Mouse (Mus musculus) gastrocnemius, postnatal 36 days (tissue): ENCODE measurements around the gene Gm128. TPM values are rescaled to one million over a fixed set of nuclear protein-coding genes. Genes with fewer than 3 reads are reported as not detected.

ENCODE experiments used
- DNase-seq, 2 experiments: peaks; one replicate each; pipeline ENCODE4 v3.0.0; 2022
- intact Hi-C: fragments of 180-260 bp; cut with DNase I; formaldehyde crosslinking; loops from one replicate; pipeline ENCODE4 v1.15.1; 2025
- total RNA-seq, 2 experiments: library from RNA; stranded (reverse); gene quantifications; 2 replicates each; pipeline ENCODE4 v1.2.3; 2021

Gene Gm128
- total RNA-seq, 2 experiments from 2014 or later = not detected

DNA sequence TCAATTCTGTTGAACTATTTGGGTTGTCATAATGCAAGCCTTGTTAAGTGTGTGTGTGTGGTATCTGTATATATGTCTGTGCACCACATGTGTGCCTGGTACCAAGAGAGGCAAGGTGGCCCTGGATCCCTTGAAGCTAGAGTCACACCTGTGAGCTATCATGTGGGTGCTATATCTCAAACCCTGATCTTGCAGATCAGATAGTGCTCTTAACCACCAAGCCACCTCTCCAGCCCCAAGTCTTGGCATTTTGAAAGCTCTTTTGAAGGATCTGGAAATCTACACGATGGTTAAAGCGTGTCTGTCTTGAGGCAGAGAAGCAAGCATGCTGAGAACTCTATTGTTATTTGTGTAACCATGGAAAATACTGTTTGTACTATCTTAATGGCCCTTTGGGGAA is 30.8 kb downstream of the Gm128 start:
- DNase-seq = no peak
- intact Hi-C loops = no loop called here

DNA sequence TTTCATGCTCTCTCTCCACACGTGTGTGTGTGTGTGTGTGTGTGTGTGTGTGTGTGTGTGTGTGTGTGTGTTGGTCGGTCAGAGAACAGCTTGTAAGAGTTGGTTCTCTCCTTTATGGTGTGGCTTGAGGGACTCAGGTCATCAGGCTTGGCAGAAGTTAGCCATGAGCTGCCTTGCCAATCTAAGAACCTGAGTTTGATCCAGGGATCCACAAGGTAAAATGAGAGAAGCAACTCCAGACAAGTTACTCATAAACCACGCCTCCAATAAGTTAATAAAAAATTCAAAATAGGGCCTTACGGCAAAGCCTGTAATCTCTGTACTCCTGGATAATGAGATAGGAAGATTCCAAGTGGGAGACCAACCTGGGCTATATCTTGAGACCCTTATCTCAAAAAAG is 33.1 kb downstream of the Gm128 start:
- intact Hi-C loops = loop anchor here (5.0 kb wide), 1 partner anchor 49 kb away; no protein-coding TSS in a partner anchor
- DNase-seq = no peak

DNA sequence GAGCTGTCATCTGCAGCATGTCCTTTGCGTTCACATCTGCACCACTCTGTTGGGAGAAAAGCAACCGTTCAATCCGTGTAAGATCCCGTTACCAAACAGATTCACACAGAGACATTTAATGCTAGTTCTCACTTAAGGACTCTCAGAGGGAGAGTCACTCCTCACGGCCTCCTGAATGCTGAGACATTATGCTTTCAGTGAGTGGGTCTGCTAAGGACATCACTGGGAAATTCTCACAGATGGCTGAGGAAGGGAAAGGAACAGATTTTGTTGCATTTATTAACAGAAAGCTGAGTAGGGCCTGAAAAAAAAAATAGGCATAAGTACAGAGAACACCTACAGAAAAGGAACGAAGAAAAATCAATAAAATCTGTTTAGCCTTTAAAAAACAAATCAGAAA is 37.5 kb downstream of the Gm128 start:
- intact Hi-C loops = no loop called here
- no peak for DNase-seq

DNA sequence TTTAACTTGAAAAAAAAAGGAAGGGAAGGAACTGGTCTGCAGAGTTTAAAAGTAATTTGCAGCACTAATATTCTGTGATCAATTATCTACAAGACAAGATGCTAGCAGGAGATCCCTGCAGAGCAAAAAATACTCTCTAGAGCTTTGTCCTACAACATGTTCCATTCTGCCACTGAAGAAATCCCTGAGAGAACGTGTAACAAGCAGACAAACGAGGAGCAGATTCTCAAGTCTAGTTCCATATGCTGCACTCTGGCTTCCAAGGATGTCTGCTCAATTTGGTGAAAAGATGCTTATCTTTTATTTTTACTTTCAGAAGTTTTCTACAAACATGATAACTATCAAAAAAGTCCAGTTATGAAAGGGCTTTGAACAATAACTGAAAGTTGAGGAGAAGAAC is 40.8 kb downstream of the Gm128 start:
- DNase-seq = no peak
- intact Hi-C loops = no loop called here

DNA sequence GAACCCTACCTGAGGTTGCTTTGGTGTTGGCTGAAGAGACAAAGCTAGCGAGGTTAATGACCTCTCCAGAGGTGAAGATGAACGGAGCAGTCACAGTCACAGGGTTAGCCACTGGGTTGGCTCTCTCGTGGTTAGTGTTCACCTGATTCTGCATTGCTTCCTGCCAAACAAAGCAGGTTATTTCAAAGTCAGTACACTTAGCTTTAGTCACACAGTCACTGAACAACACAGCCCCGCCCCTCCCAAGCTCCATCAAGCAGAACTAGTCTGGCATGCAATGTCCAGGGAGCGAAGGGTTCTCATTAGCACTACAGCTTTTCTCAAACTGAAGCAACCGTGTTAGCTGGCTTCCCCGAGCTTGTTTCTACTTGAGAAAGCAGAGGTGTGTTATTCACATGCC is 41.3 kb downstream of the Gm128 start:
- DNase-seq = no peak
- intact Hi-C loops = no loop called here

DNA sequence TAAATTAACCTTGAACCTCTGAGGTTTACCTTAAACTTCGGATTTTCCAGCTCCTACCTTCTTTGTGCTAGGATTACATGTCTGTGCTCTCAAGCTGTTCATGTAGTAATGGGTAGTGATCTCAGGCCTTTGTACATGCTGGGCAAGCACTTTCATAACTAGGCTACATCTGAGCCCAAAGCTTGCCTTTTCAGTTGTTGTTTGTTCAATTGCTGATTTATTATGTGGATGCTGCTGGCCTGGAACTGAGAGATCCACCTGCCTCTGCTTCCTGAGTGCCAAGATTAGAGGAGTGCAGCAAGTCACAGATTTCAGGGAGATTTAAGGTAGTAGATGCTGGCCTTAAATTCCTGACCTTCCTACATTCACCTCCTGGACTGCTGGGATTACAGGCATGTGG is 42.3 kb downstream of the Gm128 start:
- intact Hi-C loops = no loop called here
- DNase-seq = no peak

DNA sequence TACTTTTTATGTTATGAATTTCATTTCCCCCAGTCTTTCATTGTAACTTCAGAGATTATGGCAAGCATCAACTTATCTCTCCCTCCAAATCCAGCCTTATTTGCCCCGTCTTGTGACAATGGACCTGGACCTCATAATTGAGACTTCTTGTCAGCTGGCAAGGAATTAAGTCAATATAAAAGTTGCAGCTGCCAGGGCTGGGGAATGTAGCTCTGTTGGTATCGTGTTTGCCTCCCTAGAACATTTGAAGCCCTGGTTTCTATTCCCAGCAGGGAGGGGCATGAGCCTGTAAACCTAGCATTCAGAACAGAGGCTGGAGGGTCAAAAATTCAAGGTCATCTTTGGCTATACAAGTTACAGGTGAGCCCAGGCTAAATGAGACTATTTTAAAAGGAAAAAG is 45.6 kb downstream of the Gm128 start:
- DNase-seq = no peak
- intact Hi-C loops = no loop called here

DNA sequence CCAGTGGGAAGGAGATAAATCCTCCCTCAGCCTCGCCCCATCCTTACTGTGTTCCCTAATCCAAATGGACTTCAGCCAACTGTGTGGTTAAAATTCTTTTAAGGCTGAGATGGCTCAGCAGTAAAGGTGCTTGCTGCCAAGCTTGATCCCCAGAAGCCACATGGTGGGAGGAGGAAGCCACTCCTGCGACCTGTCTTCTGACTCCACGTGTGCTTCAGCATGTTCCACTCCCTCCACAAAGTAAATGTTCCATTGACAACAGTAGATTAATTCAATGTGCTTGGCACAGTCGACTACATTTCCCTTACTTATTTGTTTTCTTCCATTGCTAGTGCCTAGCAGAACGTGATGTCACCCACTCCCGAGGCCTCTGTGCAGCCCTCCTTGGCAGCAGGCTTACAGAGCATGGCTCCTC is 46.7 kb downstream of the Gm128 start:
- no peak for DNase-seq
- intact Hi-C loops = no loop called here

Other genes starting within 250 kb of the Gm128 start
- gene Zfp687, start 226.2 kb downstream of the Gm128 start, total RNA-seq = 10 to 100 TPM in 1 of 2 experiments, 1 to 10 TPM in 1; 9.5 to 11.7 TPM
- gene Psmd4, start 199.0 kb downstream of the Gm128 start, total RNA-seq = 100 to 1,000 TPM; 178 to 188 TPM
- 10 to 100 TPM; 20.2 to 24.8 TPM for gene Pip5k1a, start 134.7 kb downstream of the Gm128 start, total RNA-seq
- gene Vps72, start 130.6 kb downstream of the Gm128 start, total RNA-seq = 10 to 100 TPM; 39.4 to 47.9 TPM
- 100 to 1,000 TPM; 623 to 679 TPM for gene Tmod4, start 117.1 kb downstream of the Gm128 start, total RNA-seq
- gene Scnm1, start 107.6 kb downstream of the Gm128 start, total RNA-seq = 10 to 100 TPM; 21.7 to 27.3 TPM
- 1 to 10 TPM; 6.4 to 8.2 TPM for gene Lysmd1, start 107.5 kb downstream of the Gm128 start, total RNA-seq
- under 1 TPM; 0.38 to 0.69 TPM for gene Tnfaip8l2, start 99.2 kb downstream of the Gm128 start, total RNA-seq
- 10 to 100 TPM; 96.3 to 98.2 TPM for gene Sema6c, start 81.1 kb downstream of the Gm128 start, total RNA-seq
- 1 to 10 TPM; 6.6 to 8.0 TPM for gene Gabpb2, start 23.7 kb downstream of the Gm128 start, total RNA-seq
- 10 to 100 TPM; 14.2 to 18.4 TPM for gene Cdc42se1, start 12.9 kb downstream of the Gm128 start, total RNA-seq
- 10 to 100 TPM; 48.5 to 63.2 TPM for gene Mllt11, start 9.4 kb downstream of the Gm128 start, total RNA-seq
- gene Bnipl, start 9.6 kb upstream of the Gm128 start, total RNA-seq = not detected
- 10 to 100 TPM; 21.3 to 23.8 TPM for gene Mindy1, start 39.7 kb upstream of the Gm128 start, total RNA-seq
- gene Prune1, start 40.5 kb upstream of the Gm128 start, total RNA-seq = 10 to 100 TPM; 39.4 to 45.5 TPM
- under 1 TPM in 1 of 2 experiments, not detected in 1; 0.64 TPM for gene Anxa9, start 65.6 kb upstream of the Gm128 start, total RNA-seq
- gene Cers2, start 73.2 kb upstream of the Gm128 start, total RNA-seq = 10 to 100 TPM; 15.9 to 23.3 TPM
- 10 to 100 TPM in 1 of 2 experiments, 1 to 10 TPM in 1; 9.5 to 10.5 TPM for gene Setdb1, start 115.6 kb upstream of the Gm128 start, total RNA-seq
- not detected for gene 4930558C23Rik, start 161.2 kb upstream of the Gm128 start, total RNA-seq
- 10 to 100 TPM; 34.0 to 44.8 TPM for gene Arnt, start 192.8 kb upstream of the Gm128 start, total RNA-seq